Mouse (Mus musculus) CH12.LX (cell line): ENCODE data around the gene Prss30. TPM values are rescaled to one million over a fixed set of nuclear protein-coding genes. Genes with fewer than 3 reads are reported as not detected.
"Not testable (repeated sequence)": the region's sequence is repeated elsewhere in the genome, so short reads cannot be mapped to it uniquely, and the experiment has no call there.

Experiments
- DNase-seq: peaks from one replicate; pipeline ENCODE4 v3.0.0-alpha.2; 2013; ENCODE audit errors: extremely low read depth
- H3K27ac ChIP-seq: 2 replicates; pipeline ENCODE4 v1.5.1; 2012; ENCODE audit warnings: low read depth, mild to moderate bottlenecking, control low read depth, moderate library complexity; ENCODE audit not compliant: insufficient read depth
- H3K27me3 ChIP-seq: replicated peaks from 2 replicates; pipeline ENCODE3; 2012; ENCODE audit warnings: inconsistent platforms
- H3K36me3 ChIP-seq, 2 experiments: replicated peaks in 1 of 2; 2 replicates each; pipeline versions ENCODE3 to v1.6.1; 2012; ENCODE audit warnings: inconsistent platforms in 1 of 2, low read length in 1 of 2, mild to moderate bottlenecking in 1 of 2, mixed read lengths in 1 of 2, moderate library complexity in 1 of 2; ENCODE audit not compliant: control insufficient read depth in 1 of 2, insufficient read depth in 1 of 2
- H3K4me1 ChIP-seq, 2 experiments: 2 replicates each; pipeline ENCODE4 v1.6.1; 2012; ENCODE audit warnings: inconsistent platforms in 1 of 2, moderate library complexity in 1 of 2; ENCODE audit not compliant: insufficient read depth in 2 of 2, control insufficient read depth in 1 of 2
- H3K4me2 ChIP-seq: 2 replicates; pipeline ENCODE4 v1.6.1; 2012; ENCODE audit warnings: low read depth, mild to moderate bottlenecking, control low read depth; ENCODE audit not compliant: poor library complexity, insufficient read depth, severe bottlenecking
- H3K4me3 ChIP-seq, 3 experiments: fragments of 150-350 bp in 1 of 3; sonication (generic) in 1 of 3; replicated peaks in 1 of 3; 2 replicates each; pipeline versions ENCODE3 to v1.5.1; 2011 to 2012; ENCODE audit warnings: low read depth in 2 of 3, low read length in 2 of 3, mild to moderate bottlenecking in 2 of 3, moderate library complexity in 2 of 3, control low read depth in 1 of 3, improper control_type of control experiment in 1 of 3, inconsistent platforms in 1 of 3, mixed read lengths in 1 of 3; ENCODE audit not compliant: poor library complexity in 1 of 3
- H3K79me2 ChIP-seq: replicated peaks from 2 replicates; pipeline ENCODE4 v1.6.1; 2012; ENCODE audit warnings: mild to moderate bottlenecking, moderate library complexity; ENCODE audit not compliant: control insufficient read depth, poor library complexity, insufficient read depth, severe bottlenecking; ENCODE audit errors: extremely low read depth
- H3K9ac ChIP-seq: 2 replicates; pipeline ENCODE4 v1.6.1; 2012; ENCODE audit warnings: low read depth, mild to moderate bottlenecking, control low read depth, moderate library complexity; ENCODE audit not compliant: insufficient read depth
- H3K9me3 ChIP-seq: replicated peaks from 2 replicates; pipeline ENCODE3; 2012; ENCODE audit warnings: low read length, inconsistent platforms, mixed read lengths
- CTCF ChIP-seq, 2 experiments: IDR thresholded peaks in 1 of 2; conservative IDR thresholded peaks in 1 of 2; 2 replicates each; pipeline ENCODE4 v1.5.1; 2011 to 2012; ENCODE audit warnings: low read depth in 2 of 2, low read length in 2 of 2, improper control_type of control experiment in 1 of 2, inconsistent platforms in 1 of 2, mild to moderate bottlenecking in 1 of 2, moderate library complexity in 1 of 2
- E2F4 ChIP-seq: IDR thresholded peaks from 2 replicates; pipeline ENCODE4 v1.6.1; 2011; ENCODE audit warnings: low read depth, low read length, improper control_type of control experiment; ENCODE audit not compliant: insufficient replicate concordance
- HCFC1 ChIP-seq: IDR thresholded peaks from 2 replicates; pipeline ENCODE4 v1.6.1; 2012; ENCODE audit warnings: low read depth, mild to moderate bottlenecking, inconsistent platforms, low read length, improper control_type of control experiment
- IRF4 ChIP-seq: IDR thresholded peaks from 2 replicates; pipeline ENCODE4 v1.6.1; 2014; ENCODE audit warnings: low read depth, mild to moderate bottlenecking, inconsistent platforms, low read length, improper control_type of control experiment
- JUN ChIP-seq: IDR thresholded peaks from 2 replicates; pipeline ENCODE4 v1.6.1; 2011; ENCODE audit warnings: low read depth, mild to moderate bottlenecking, low read length, improper control_type of control experiment, moderate library complexity; ENCODE audit not compliant: insufficient read depth
- JUND ChIP-seq: conservative IDR thresholded peaks from 2 replicates; pipeline ENCODE4 v1.6.1; 2011; ENCODE audit warnings: low read depth, low read length, improper control_type of control experiment
- KAT2A ChIP-seq: IDR thresholded peaks from 2 replicates; pipeline ENCODE4 v1.6.1; 2012; ENCODE audit warnings: low read length, improper control_type of control experiment, inconsistent platforms; ENCODE audit not compliant: insufficient replicate concordance
- MAX ChIP-seq: IDR thresholded peaks from 2 replicates; pipeline ENCODE4 v1.6.1; 2011; ENCODE audit warnings: low read length, improper control_type of control experiment
- MAZ ChIP-seq: IDR thresholded peaks from 2 replicates; pipeline ENCODE4 v1.6.1; 2012; ENCODE audit warnings: low read depth, mild to moderate bottlenecking, inconsistent platforms, low read length, improper control_type of control experiment, moderate library complexity
- MEF2A ChIP-seq: IDR thresholded peaks from 2 replicates; pipeline ENCODE4 v1.6.1; 2014; ENCODE audit warnings: low read depth, mild to moderate bottlenecking, inconsistent platforms, low read length, improper control_type of control experiment, borderline replicate concordance
- MXI1 ChIP-seq: IDR thresholded peaks from 2 replicates; pipeline ENCODE4 v1.6.1; 2011; ENCODE audit warnings: mild to moderate bottlenecking, low read depth, low read length, improper control_type of control experiment
- MYC ChIP-seq: IDR thresholded peaks from 2 replicates; pipeline ENCODE4 v1.6.1; 2011; ENCODE audit warnings: low read depth, mild to moderate bottlenecking, improper control_type of control experiment, low read length
- NRF1 ChIP-seq: IDR thresholded peaks from 2 replicates; pipeline ENCODE4 v1.6.1; 2014; ENCODE audit warnings: low read depth, mild to moderate bottlenecking, inconsistent platforms, low read length, improper control_type of control experiment, moderate library complexity
- POLR2A ChIP-seq: IDR thresholded peaks from 2 replicates; pipeline ENCODE4 v1.6.1; 2011; ENCODE audit warnings: low read depth, mild to moderate bottlenecking, improper control_type of control experiment, low read length
- RAD21 ChIP-seq: IDR thresholded peaks from 2 replicates; pipeline ENCODE4 v1.6.1; 2011; ENCODE audit warnings: low read depth, mild to moderate bottlenecking, low read length, improper control_type of control experiment, moderate library complexity
- RCOR1 ChIP-seq: conservative IDR thresholded peaks from 2 replicates; pipeline ENCODE4 v1.6.1; 2012; ENCODE audit warnings: low read depth, mild to moderate bottlenecking, inconsistent platforms, low read length, improper control_type of control experiment
- SIN3A ChIP-seq: IDR thresholded peaks from 2 replicates; pipeline ENCODE4 v1.6.1; 2012; ENCODE audit warnings: low read length, improper control_type of control experiment, inconsistent platforms
- TBP ChIP-seq: conservative IDR thresholded peaks from 2 replicates; pipeline ENCODE4 v1.6.1; 2011; ENCODE audit warnings: low read depth, low read length, improper control_type of control experiment
- TCF12 ChIP-seq: IDR thresholded peaks from 2 replicates; pipeline ENCODE4 v1.6.1; 2014; ENCODE audit warnings: low read depth, mild to moderate bottlenecking, inconsistent platforms, low read length, improper control_type of control experiment
- UBTF ChIP-seq: IDR thresholded peaks from 2 replicates; pipeline ENCODE4 v1.6.1; 2012; ENCODE audit warnings: low read depth, mild to moderate bottlenecking, inconsistent platforms, low read length, improper control_type of control experiment, moderate library complexity
- USF1 ChIP-seq: IDR thresholded peaks from 2 replicates; pipeline ENCODE4 v1.6.1; 2014; ENCODE audit warnings: low read depth, mild to moderate bottlenecking, inconsistent platforms, low read length, improper control_type of control experiment
- USF2 ChIP-seq: conservative IDR thresholded peaks from 2 replicates; pipeline ENCODE4 v1.6.1; 2011; ENCODE audit warnings: low read depth, low read length, improper control_type of control experiment
- ZC3H11A ChIP-seq: IDR thresholded peaks from 2 replicates; pipeline ENCODE4 v1.6.1; 2012; ENCODE audit warnings: low read depth, mild to moderate bottlenecking, inconsistent platforms, low read length, improper control_type of control experiment
- ZKSCAN1 ChIP-seq: IDR thresholded peaks from 2 replicates; pipeline ENCODE4 v1.6.1; 2012; ENCODE audit warnings: low read depth, inconsistent platforms, low read length, improper control_type of control experiment, borderline replicate concordance
- ZMIZ1 ChIP-seq: IDR thresholded peaks from 2 replicates; pipeline ENCODE4 v1.6.1; 2012; ENCODE audit warnings: low read depth, mild to moderate bottlenecking, inconsistent platforms, low read length, improper control_type of control experiment
- dilution Hi-C: fragments of 300-500 bp; cut with MboI; formaldehyde crosslinking; loops from 2 replicates; pipeline ENCODE4 v1.14.3; 2020; ENCODE audit warnings: low sequenced_read_pairs; ENCODE audit not compliant: extremely low pct_unique_long_range_greater_than_20kb, extremely low pct_ligation_motif_present
- in situ Hi-C: fragments of 300-500 bp; cut with MboI; formaldehyde crosslinking; loops from 3 replicates; pipeline ENCODE4 v1.14.3; 2019; ENCODE audit warnings: low sequenced_read_pairs, low pct_ligation_motif_present, low pct_unique_long_range_greater_than_20kb, mixed read lengths
- polyA plus RNA-seq: library from polyadenylated mRNA; unstranded; fragments of >175 nt; gene quantifications from 2 replicates; pipeline ENCODE4 v1.2.1, GENCODE M21; 2012; ENCODE audit warnings: low read depth; ENCODE audit not compliant: insufficient read length
- total RNA-seq, 2 experiments: library from RNA; depleted of rRNA; stranded (reverse); fragments of 300-350 nt in 1 of 2; fragments of >200 nt in 1 of 2; gene quantifications; 2 replicates each; pipeline ENCODE4 v1.2.3; 2012 to 2014

The Prss30 gene
- total and polyA plus RNA-seq, 3 experiments, result 0.30 to 0.69 TPM; not detected in 1

GRCm38 (mm10) chr17:23949068-23949467 is 31.3 kb downstream of the Prss30 start:
- DNase-seq, result no peak
- no peak overlapping the region for H3K4me2 ChIP-seq
- dilution Hi-C loops (no loop called here), in situ Hi-C loops (no loop called here)
- H3K9ac ChIP-seq, result no peak overlapping the region
- no peaks in the 10 kb centered on the region for H3K36me3 ChIP-seq
- peaks cover 6% of the 10 kb centered on the region for H3K27me3 ChIP-seq
- no peak overlapping the region for H3K27ac ChIP-seq
- H3K79me2 ChIP-seq, result no peaks in the 10 kb centered on the region
- no peaks in the 10 kb centered on the region for H3K4me1 ChIP-seq
- no peak overlapping the region for H3K4me3 ChIP-seq
- H3K9me3 ChIP-seq, result no peaks in the 10 kb centered on the region
- TF ChIP-seq ZC3H11A, result no peak
- TF ChIP-seq JUN, result no peak
- no peak for TF ChIP-seq MAX
- TF ChIP-seq ZKSCAN1, result no peak
- TF ChIP-seq MEF2A, result no peak
- no peak for TF ChIP-seq KAT2A
- no peak for TF ChIP-seq MYC
- no peak for TF ChIP-seq POLR2A
- TF ChIP-seq TCF12, result no peak
- no peak for TF ChIP-seq MAZ
- no peak for TF ChIP-seq SIN3A
- no peak for TF ChIP-seq CTCF (conservative IDR thresholded peaks at IDR 0.05 in 1 of 2, IDR thresholded peaks at IDR 0.05 in 1 of 2; ENCODE audit: low read depth in 2 of 2, low read length in 2 of 2)

GRCm38 (mm10) chr17:23947486-23947885 is 32.9 kb downstream of the Prss30 start:
- H3K4me1 ChIP-seq, H3K36me3 ChIP-seq, in situ Hi-C loops, DNase-seq, H3K9me3 ChIP-seq, H3K4me3 ChIP-seq, H3K79me2 ChIP-seq, H3K4me2 ChIP-seq, dilution Hi-C loops, H3K9ac ChIP-seq, H3K27ac ChIP-seq: not testable (repeated sequence)
- peaks cover 14% of the 10 kb centered on the region for H3K27me3 ChIP-seq

GRCm38 (mm10) chr17:23941372-23941771 is 39.0 kb downstream of the Prss30 start, which contains the start of gene Sbp:
Gene Sbp, plus strand, starts transcription at chr17:23941672.
- TF ChIP-seq RAD21 (no peak), ZMIZ1 (no peak), USF1 (no peak), E2F4 (no peak), USF2 (no peak), IRF4 (no peak), MXI1 (no peak), RCOR1 (no peak), MAZ (no peak), MEF2A (no peak), NRF1 (no peak), HCFC1 (no peak), ZC3H11A (no peak), TBP (no peak), JUND (no peak), UBTF (no peak), MAX (no peak), TCF12 (no peak)
- Histone ChIP-seq H3K4me1 (no peaks in the 10 kb centered on the region), H3K27ac (no peak within 1 kb of the TSS), H3K4me3 (no peak within 1 kb of the TSS), H3K9me3 (no peaks in the 10 kb centered on the region), H3K79me2 (no peaks in the 10 kb centered on the region), H3K4me2 (no peak within 1 kb of the TSS), H3K27me3 (peaks cover 35% of the 10 kb centered on the region), H3K9ac (no peak within 1 kb of the TSS), H3K36me3 (no peaks in the 10 kb centered on the region)
- dilution Hi-C loops, result no loop called here
- in situ Hi-C loops, result no loop called here
- DNase-seq, result no peak
